Mouse (Mus musculus): ENCODE results near the gene Vmn1r1.

DNA sequence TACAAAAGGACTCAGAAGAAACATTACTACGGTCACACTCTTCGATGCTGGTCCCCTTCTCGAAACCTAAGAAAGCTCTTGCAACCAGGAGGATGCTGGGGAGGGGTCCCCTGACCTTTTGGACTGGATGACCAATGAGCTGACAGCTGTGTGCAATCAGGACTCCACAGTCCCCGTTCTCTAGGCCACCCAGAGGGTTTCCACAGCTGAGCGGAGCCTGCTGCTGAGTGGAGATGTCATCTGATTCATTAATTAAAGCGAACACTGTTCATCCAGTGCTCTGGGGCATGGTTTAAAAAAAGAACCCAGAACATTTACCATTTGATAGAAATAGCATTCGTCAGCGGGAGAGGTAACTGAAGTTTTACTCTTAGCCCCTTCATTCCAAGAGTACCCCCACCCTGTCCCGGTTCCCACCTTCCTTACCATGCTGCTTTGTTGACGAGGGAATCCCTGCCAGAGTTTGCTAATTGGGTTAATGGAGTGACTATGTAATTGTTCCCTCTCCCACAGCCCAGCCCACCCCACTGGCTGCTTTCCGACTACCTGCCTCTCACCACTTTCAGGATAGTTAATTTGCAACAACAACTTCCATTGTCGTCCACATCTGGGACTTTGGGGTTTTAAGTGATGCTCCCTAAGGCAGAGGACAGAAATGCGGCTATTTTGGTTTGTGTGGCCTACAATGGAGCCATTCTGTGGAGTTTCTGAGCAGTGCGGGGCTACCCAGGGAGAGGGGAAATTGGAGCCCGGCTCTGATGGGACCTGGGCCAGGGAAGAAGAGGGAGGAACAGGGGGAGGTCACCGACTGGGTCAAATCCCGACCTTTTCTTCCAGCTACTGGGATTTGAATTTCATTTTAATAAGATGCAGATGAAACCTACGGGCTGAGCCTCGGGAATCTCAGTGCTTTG, 50.4 kb downstream of the Vmn1r1 start:
- TF ChIP-seq EP300 (IDR thresholded peaks at IDR 0.05; ENCODE audit: low read depth) (no peak), CTCF (IDR thresholded peaks at IDR 0.05; ENCODE audit: low read depth) (no peak)

Measured in liver, postnatal 0 days (tissue).